Mouse (Mus musculus) testis, adult 2 months (tissue): ENCODE results near the gene Atf7.

ENCODE experiments used
- CTCF ChIP-seq: fragments of 200-500 bp; IDR thresholded peaks from 2 replicates; pipeline ENCODE4 v1.5.1; 2012; ENCODE audit warnings: low read depth, mild to moderate bottlenecking, inconsistent platforms, low read length, moderate library complexity; ENCODE audit not compliant: control insufficient read depth, insufficient read depth, insufficient replicate concordance
- POLR2A ChIP-seq: fragments of 200-500 bp; IDR thresholded peaks from 2 replicates; pipeline ENCODE4 v1.6.1; 2012; ENCODE audit warnings: low read depth, mild to moderate bottlenecking, inconsistent platforms, low read length, moderate library complexity; ENCODE audit not compliant: control insufficient read depth

DNA sequence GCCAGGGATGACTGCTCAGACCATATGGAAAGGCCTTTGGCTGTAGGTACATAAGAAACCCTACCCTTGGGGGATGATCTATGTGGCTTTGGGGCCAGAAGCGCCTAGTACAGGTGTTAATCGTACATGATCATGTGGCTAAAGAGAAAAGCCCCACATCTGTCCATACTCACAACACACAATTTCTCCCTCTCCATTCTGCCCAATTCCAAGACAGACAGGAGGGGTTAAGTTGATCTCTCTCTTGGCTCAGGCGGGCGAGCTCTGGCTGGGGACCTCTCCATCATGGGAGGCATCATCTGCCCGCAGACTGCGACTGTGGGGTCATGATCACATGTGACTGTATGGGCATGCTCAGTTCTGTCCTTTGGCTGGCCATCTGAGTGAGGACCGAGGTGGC is 91.3 kb downstream of the Atf7 start:
- no peak for TF ChIP-seq CTCF
- TF ChIP-seq POLR2A: no peak
